In the genomic region with DNA sequence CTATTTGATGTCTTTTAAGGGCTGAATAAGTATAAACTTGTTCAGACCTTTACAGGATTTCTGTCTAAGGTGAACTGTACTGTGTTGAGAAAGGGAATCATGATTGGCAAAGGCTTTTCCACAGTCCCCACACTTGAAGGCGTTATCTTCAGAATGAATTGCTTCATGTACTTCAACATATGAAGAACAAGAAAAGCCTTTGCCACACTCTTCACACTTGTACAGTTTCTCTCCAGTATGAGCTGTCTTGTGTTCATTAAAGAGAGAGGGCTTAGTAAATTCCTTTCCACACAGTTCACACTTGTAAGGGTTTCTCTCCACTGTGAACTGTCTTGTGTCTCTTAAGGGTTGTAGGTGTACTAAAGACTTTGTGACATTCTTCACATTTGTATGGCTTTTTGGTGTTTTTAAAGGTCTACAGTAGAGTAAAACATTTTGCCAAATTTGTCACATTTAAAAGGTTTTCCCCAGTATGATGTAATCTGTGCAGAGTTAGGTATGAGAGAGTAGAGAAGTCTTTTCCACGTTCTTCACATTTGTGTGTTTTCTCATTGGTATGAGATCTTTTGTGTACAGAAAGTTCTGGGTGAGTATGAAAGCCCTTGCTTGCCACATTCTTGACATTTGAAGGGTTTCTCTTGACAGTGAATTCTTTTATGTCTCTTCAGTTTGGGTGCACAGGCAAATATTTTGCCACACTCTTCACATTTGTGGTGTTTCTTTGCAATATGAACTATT, we compare ENCODE assay signal across 36 mouse cellular contexts.
"Had no signal": no experiment of that assay in that cellular context is flagged by ENCODE, and none has a peak within 500 bp of the region (broad histone marks: within the 10 kb centered on the region; RNA-seq: fewer than 3 reads in every experiment).

No protein-coding gene starts in this region.

- DNase-seq: heart, adult 18-20 months; heart, adult 2 months; heart, postnatal 10 days; heart, postnatal 14 days; heart, postnatal 36 days; heart, postnatal 4 days; kidney, adult 11 months; kidney, adult 18-20 months; kidney, adult 2 months; kidney, adult 8-10 months; kidney, adult 9 months; kidney, postnatal 10 days; kidney, postnatal 14 days; kidney, postnatal 25 days; kidney, postnatal 36 days; kidney, postnatal 4 days; layer of hippocampus, adult 9-11 months had no signal

- H3K4me2 ChIP-seq: heart, embryonic 11.5 days; heart, embryonic 12.5 days; heart, embryonic 13.5 days; heart, embryonic 15.5 days; hindbrain, embryonic 12.5 days; hindbrain, embryonic 13.5 days; hindbrain, embryonic 14.5 days; hindbrain, embryonic 15.5 days; intestine, embryonic 15.5 days; kidney, embryonic 15.5 days had no signal

- ATAC-seq: hindbrain, embryonic 16.5 days; hindbrain, postnatal 0 days; inflammation-experienced regulatory T-cells, adult 6 months; intestine, embryonic 15.5 days; intestine, embryonic 16.5 days; intestine, postnatal 0 days had no signal

- H3K4me1 ChIP-seq: heart, embryonic 10.5 days; heart, embryonic 12.5 days; heart, embryonic 13.5 days; heart, embryonic 15.5 days; hindbrain, embryonic 10.5 days; hindbrain, embryonic 12.5 days; hindbrain, embryonic 13.5 days; hindbrain, embryonic 15.5 days; intestine, embryonic 15.5 days; kidney, embryonic 15.5 days had no signal

- H3K27me3 ChIP-seq: heart, embryonic 12.5 days; heart, embryonic 13.5 days; heart, embryonic 15.5 days; hindbrain, embryonic 12.5 days; hindbrain, embryonic 13.5 days; hindbrain, embryonic 15.5 days; intestine, embryonic 15.5 days; kidney, embryonic 15.5 days had no signal

- H3K36me3 ChIP-seq: heart, embryonic 10.5 days; heart, embryonic 12.5 days; heart, embryonic 13.5 days; heart, embryonic 15.5 days; hindbrain, embryonic 10.5 days; hindbrain, embryonic 12.5 days; hindbrain, embryonic 13.5 days; hindbrain, embryonic 15.5 days; intestine, embryonic 15.5 days; kidney, embryonic 15.5 days had no signal

- H3K4me3 ChIP-seq: heart, adult 2 months; heart, embryonic 10.5 days; heart, embryonic 12.5 days; heart, embryonic 13.5 days; heart, embryonic 15.5 days; hindbrain, embryonic 10.5 days; hindbrain, embryonic 12.5 days; hindbrain, embryonic 13.5 days; hindbrain, embryonic 15.5 days; intestine, embryonic 15.5 days; kidney, embryonic 15.5 days; layer of hippocampus, adult 2 months had no signal

- H3K27ac ChIP-seq: heart, adult 2 months; heart, embryonic 10.5 days; heart, embryonic 13.5 days; heart, embryonic 15.5 days; hindbrain, embryonic 10.5 days; hindbrain, embryonic 12.5 days; hindbrain, embryonic 13.5 days; hindbrain, embryonic 14.5 days; hindbrain, embryonic 15.5 days; hindbrain, postnatal 0 days; intestine, embryonic 15.5 days; kidney, embryonic 15.5 days; kidney, postnatal 0 days; layer of hippocampus, adult 2 months had no signal

- H3K9ac ChIP-seq: heart, embryonic 12.5 days; heart, embryonic 13.5 days; heart, embryonic 15.5 days; hindbrain, embryonic 12.5 days; hindbrain, embryonic 13.5 days; hindbrain, embryonic 14.5 days; hindbrain, embryonic 15.5 days; intestine, embryonic 15.5 days; kidney, embryonic 15.5 days had no signal

- H3K9me3 ChIP-seq: heart, embryonic 10.5 days; heart, embryonic 12.5 days; heart, embryonic 13.5 days; heart, embryonic 15.5 days; hindbrain, embryonic 10.5 days; hindbrain, embryonic 12.5 days; hindbrain, embryonic 13.5 days; hindbrain, embryonic 15.5 days; intestine, embryonic 15.5 days; kidney, embryonic 15.5 days had no signal
